Mouse (Mus musculus): Measurements from ENCODE around the gene 4930447C04Rik.

Gene 4930447C04Rik

DNA sequence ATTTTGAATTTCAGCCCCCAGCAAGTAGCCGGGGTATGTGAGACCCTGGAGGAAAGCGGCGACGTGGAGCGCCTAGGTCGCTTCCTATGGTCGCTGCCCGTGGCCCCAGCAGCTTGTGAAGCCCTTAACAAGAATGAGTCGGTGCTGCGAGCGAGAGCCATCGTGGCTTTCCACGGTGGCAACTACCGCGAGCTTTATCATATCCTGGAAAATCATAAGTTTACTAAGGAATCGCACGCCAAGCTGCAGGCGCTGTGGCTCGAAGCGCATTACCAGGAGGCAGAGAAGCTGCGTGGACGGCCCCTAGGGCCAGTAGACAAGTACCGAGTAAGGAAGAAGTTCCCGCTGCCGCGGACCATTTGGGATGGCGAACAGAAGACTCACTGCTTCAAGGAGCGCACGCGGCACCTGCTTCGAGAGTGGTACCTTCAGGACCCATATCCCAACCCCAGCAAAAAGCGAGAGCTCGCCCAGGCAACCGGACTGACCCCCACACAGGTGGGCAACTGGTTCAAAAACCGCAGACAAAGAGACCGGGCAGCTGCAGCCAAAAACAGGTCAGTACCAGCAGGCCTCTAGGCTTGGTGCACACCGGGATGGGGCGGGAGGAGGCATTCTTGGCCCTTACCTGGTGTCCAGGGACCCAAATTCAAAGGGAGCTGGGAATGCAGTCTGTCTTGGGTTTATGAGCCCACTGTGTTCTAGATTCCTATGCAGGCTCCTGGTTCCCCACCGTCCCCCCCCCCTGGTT lies at the start of gene 4930447C04Rik:
Gene 4930447C04Rik (minus strand): TSS at position 704 of the 751 bp plus-strand sequence.
- no peak for DNase-seq (ENCODE audit: low read depth, low spot score)

DNA sequence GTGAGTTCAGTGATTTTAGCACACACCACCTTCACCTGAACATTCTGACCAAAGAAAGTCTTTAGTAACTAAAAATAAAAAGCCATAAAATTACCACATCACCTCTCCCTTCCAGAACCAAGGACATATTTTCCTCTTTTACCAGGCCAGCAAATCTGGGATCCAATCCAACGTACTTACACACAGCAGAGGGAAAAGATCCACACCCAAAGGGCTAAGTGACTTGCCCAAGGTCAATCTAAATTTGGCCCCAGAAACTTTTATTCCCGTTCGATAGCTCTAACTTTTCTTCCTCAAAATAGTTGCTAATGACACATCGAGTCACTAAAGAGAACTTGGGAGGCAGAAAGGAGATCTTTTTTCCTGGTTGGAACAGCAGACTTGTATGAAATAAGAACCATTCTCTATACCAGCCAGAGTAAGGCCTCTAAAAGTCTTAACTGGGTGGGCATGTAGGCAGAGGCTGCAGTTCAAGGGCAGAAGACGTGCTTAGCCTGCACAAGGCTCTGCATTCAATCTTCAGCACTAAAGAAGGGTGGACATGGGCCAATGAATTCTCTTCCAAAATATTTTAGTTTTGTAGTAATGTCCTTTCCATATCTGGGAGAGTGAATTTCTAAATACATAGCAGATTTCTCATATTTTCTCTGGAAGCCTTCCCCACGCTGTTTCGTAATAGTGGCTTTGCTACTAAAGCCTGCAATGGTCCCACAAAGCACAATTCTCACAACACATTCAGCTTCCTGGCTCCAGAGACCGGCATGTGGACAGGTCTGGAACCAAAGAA lies 42.7 kb upstream of the 4930447C04Rik start:
- no peak for DNase-seq (ENCODE audit: low read depth, low spot score)

DNA sequence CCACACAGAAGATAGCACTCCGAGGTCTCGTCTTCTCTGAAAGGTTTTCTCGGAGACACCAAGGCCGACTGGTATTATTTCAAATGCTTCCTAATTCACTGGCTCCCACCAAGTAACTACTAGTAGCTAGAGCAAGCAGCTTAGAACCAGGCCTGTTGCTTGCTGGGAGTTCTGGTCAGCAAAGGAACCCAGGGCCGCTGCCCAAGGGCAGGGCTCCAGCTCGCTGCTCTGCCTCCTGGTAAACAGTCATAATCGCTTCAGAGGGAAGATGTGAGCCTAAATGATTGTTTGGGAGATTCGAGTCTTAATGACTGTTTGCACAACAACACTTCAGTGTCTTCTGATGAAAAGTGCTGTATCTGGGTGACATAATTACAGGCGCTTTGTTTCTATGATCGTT lies 42.0 kb upstream of the 4930447C04Rik start:
- DNase-seq (ENCODE audit: low read depth, low spot score): no peak

DNA sequence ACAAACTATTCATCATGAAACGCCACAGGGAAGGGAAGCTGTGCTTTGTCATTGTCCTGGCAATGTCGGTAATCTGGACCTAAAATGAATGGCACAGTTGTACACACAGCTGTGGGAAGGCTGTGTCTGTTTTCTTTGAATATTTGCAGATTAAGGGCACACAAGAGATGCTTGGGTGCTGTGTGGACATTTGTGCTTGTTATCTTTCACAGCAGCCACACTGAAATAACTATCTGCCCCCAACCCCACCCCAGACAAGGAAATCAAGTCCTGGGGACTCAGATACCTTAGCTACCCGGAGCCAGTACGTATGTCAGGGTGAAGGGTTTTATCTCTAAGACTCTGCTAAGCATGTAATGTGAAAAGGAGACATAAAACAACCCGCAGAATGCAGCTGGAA lies 38.7 kb upstream of the 4930447C04Rik start:
- DNase-seq (ENCODE audit: low read depth, low spot score): no peak

DNA sequence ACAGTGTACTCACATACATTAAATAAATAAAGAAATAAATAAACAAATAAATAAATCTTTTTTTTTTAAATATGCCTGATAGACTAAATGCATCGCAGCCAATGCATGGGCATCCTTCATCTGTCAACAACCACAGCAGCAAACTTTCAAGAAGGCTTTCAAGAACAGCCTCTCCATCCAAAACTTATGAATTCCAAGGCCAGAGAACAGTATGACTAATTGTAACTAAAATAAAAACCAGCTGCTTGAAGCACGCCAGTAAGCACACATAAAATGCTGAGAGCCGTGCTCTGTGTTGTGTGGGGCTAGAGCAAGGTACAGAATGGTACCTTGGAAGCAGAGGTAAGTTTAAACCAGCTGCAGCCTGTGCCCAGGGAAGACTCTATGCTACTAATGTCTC lies 37.3 kb upstream of the 4930447C04Rik start:
- DNase-seq (ENCODE audit: low read depth, low spot score): no peak

DNA sequence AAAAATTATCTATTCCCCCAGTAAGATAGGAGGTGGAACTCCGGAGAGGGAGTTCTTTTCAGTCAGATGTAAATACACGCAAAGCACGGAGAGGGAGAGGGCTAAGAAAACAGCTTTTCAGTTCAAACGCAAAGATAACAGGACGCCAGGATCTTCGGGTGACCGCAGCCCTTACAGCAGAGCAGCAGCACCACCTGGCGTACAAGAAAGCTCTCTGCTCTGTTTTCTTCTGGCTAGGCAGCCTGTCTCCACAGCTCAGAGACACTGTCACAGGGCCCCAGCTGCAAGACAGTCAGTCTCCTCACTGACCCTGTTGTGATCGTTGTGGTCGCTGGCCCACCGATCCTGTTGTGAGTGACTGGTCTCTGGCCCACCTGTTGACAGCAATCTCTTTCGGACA lies 36.1 kb upstream of the 4930447C04Rik start:
- peak; percentile 84 for DNase-seq (ENCODE audit: low read depth, low spot score)

DNA sequence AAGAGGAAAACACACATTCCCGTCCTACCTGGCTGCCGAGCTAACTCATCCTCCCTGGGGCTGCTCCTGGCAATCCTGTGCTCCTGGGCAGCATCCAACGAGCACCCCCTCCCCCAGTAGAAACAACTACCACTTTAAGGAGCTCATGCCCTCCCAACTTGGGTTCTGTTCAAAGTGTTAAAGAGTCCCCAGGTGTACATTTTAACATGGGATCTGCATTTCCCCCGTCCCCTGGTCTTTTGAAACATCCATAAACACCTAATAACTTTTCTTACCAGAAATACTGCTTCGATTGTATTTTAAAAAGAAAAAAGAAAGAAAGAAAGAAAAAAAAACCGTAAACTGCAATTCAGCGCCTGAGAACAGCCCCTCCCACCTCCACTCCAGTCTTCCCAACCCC lies 35.6 kb upstream of the 4930447C04Rik start:
- no peak for DNase-seq (ENCODE audit: low read depth, low spot score)

DNA sequence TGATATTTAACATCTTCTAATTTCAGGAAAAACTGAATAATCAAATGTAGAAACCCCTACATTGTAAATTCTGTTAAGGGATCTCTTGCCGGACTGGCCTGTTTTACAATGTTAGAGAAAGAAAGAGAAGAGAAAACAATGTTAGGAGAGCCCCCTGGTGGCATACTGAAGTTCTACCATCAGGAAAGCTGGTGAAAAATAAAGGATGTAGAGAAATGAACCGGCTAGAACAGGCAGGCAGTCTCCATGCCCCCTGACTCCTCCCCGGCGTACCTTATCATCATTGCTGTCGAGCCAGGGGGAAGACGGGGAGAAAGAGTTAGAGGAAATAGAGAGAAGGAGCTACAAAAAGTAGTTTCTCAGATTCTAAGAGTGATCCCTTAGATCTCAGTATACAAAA lies 32.6 kb upstream of the 4930447C04Rik start:
- peak; percentile 53 for DNase-seq (ENCODE audit: low read depth, low spot score)

DNA sequence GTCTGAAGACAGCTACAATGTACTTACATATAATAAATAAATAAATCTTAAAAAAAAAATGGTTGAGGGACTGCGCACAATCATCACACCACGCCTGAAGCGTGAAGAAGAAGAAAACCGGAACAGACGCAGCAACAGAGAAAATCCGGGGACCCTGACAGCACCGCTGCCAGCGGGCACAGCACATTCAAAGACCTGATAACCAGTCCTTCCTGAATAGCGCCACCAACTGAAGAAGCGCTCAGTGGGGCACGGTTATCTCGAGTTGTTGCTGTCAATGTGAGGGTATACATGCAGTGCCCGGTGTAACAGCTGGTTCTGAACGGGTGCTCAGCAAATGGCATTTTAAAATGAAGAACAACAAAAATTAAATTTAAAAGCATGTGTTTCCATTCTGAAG lies 30.0 kb upstream of the 4930447C04Rik start:
- DNase-seq (ENCODE audit: low read depth, low spot score): no peak

DNA sequence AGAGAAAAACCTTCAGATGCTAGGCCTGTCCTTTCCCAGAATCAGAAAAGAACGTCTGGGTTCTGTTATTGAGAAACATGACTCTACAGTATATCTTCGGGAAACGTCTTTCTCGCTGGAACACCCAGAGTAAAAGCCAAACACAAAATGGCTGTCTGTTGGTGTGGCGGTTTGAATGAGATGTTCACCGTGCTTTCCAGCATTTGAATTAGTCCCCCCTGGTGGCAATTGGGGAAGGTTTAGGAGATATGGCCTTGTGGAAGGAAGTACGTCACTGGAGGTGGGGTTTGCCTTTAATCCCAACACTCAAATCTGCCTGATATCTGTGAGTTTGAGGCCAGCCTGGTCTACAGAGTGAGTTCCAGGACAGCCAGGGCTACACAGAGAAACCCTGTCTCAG lies 27.0 kb upstream of the 4930447C04Rik start:
- no peak for DNase-seq (ENCODE audit: low read depth, low spot score)

DNA sequence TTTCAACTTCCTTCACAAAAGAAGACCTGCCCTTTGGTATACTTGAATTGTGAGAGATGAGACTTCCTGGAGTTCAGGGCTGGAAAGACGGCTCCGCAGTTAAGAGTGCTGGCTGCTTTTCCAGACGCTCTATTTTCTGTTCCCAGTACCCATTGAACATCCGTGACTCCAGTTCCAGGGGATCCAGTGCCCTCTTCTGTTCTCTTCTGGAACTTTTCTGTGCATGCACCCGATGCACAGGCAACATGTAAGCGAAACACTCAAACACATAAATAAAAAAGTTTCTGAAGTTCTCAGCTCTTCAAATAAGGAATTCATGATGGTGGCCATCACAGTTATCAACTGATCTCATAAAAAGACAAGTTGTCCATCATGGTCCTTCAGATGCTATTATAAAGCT lies 22.2 kb upstream of the 4930447C04Rik start:
- no peak for DNase-seq (ENCODE audit: low read depth, low spot score)

DNA sequence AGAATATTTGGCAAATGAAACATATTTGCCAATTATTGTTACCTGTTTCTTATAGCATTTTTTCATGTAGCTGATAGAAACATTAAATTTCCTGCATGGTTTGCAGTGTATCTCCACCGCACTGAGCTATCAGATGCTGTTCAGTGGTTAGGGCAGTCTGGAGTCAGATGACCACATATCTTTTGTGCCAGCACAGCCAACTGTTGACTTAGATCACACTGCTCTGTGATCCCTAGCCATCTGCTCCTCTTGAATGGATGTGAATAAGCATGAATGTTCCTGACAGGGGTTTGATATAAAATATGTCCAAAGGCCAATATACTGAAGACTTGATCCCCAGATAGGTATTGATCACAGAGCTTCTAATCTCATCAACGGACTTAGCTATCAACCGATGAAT lies 17.9 kb upstream of the 4930447C04Rik start:
- no peak for DNase-seq (ENCODE audit: low read depth, low spot score)

DNA sequence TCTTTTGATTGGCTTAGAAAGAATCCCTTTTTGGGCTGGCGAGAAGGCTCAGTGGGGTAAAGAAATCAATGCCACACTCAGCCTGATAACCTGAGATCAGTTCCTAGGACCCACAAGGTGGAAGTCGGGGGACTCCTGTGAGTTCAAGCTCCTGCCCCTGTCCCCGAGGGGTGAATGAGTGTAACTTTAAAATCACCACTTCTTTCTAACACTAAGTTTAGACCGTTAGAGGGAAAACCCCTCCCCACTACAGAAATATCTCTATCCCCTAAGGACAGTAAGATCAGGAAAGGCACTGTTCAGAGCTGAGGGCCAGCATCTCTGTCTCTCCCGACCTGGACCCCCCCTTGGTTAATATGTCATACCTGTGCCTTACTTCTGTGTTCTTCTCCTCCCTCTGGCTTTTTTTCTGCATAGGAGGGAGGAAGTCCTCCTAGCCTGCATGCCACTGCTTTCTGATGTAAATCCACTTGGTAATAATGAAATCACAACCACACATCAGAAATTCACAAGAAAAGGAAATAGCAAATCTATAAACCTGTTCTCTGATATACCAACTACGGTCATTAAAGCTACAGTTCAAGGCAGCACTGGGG lies 17.4 kb upstream of the 4930447C04Rik start:
- no peak for DNase-seq (ENCODE audit: low read depth, low spot score)

DNA sequence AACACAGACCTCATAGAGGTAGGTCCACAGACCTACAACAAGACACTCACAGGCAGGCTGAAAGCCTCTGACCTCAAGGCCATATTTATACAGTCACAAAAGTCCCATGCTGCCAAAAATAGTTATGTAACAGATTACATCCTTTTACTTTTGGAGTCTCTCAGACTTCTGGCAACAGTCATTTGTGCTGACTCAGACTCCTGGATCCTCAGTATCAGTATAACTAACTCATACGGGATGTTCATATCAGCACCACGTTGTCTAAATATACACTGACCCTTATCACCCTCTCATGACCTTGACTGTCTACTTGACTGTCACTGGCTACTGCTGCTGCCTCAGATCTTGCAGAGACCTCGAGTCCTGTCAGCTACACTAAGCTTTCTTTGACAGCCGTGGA lies 14.3 kb upstream of the 4930447C04Rik start:
- DNase-seq (ENCODE audit: low read depth, low spot score): no peak

DNA sequence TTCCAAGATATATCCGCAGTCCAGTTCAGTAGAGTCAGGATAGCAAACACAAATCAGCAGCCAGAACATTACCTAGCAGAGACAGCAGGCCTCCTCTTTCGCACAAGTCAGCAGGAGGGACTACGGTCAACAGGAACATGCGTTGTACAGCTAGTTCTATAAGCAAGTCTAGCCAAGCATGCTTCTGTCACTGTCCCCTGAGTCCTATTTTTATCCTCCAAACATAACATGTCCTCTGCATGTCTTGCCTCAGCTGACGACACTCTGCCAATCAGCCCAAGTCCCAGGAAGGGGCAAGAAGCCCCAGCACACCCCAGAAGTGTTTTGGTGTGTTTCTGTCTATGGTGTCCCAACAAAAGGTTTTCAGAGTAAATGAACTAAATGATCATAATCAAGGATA lies 13.3 kb upstream of the 4930447C04Rik start:
- DNase-seq (ENCODE audit: low read depth, low spot score): no peak

DNA sequence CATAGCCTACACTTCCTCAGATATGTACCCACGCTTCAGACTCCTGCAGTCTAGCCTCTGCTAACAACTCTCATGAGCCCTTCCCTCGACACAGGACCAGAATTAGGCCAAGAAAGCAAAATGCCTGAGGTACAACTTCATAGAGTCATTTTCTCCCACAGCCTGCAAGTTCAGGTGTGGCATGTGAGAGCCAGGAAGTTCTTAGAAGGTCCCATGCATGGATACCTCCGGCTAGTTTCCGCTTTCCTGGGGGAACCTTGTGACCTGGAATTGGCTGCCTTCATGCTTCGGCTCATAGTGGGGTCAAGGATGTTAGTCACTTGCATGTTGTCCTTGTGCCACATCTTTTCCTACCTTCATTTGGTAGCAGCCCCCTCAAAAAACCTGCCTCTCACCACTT lies 12.5 kb upstream of the 4930447C04Rik start:
- DNase-seq (ENCODE audit: low read depth, low spot score): no peak

DNA sequence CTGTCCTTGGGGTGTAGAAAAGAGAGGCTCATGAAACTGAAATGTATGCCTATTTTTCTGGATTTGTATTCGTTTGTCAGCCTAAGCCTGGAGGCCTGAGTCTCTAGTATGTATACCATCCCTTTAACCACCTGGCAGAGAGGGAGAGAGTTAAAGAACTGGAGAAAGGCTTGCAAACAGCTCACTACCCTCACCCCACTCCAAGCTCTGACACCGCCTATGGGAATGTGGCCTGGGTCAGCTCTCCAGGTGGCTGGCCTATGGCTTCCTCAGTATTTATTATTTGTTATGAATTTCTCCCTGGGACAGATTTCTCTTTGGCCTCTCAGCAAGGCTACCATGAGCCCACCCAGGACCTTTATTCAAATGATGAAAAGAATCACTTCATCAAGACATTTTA lies 6.8 kb upstream of the 4930447C04Rik start:
- DNase-seq (ENCODE audit: low read depth, low spot score): no peak

DNA sequence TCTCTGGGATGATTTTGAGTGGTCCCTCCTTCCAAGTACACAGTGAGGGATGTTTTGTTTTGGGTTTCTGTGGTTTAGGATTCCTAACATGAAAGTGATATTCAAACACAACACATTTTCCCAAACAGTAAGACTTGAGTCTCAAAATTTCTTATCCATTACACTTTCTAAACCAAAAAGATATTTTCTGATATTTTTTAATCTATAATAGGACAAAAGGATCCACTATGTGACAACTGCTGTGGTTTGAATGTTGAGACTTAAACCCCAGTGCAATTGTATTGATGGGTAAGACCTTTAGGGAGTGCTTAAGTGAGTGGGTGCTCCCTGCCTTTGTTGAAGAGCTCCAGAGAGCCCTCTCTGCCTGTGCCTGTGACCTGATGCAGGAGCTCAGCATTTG lies 6.2 kb upstream of the 4930447C04Rik start:
- DNase-seq (ENCODE audit: low read depth, low spot score): no peak

DNA sequence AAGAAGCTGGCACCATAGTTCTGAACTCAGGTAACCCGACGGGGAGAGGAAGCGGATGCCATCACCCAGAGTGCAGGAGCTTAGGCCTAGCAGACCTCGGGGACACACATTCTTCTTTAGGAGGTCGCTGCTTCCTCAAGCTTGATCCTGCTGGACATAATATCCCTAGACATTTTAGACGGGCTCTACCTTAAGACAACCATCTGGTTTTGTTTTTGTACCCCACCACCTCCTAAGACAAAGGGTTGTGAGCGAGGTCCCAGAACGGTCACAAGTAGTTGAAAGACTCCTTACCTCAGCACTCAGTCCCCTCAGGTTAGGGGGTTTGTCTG lies 5.5 kb upstream of the 4930447C04Rik start:
- no peak for DNase-seq (ENCODE audit: low read depth, low spot score)

DNA sequence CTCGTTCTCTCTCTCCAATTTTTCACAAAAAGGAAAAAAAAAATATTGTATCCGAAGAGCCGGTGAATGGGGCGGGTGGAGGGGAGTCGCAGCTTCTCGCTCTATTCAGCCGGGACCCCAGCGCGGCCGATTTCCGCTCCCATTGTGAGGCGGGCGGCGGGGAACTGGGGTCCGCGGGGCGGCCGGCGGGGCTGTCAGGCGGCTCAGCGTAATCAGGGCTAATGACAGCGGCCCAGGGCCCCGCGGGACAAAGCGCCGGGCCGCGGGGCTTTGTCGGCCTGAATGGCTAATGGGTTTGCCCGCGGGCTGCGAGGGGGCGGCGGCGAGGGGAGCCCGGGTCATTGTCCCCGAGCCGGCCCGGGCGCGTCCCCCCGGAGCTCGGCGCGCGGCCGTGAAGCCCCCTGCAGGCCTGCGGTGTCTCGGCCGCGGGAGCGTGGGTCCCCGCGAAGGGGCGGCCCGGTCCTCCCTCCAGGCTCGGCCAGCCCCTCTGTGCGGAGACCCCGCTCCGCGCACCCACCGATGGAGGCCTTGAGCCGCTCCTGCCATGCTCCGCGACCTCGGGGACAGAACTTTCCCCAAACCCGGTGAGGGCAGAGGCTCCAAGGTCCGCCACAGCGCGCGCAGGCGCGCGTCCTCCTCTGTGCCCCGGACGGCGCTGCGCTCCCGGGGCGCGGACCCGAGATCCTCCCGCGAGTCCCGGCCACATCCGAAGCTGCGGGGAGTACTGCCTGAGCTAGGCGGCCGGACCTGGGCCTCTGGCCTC lies 4.9 kb upstream of the 4930447C04Rik start:
- DNase-seq (ENCODE audit: low read depth, low spot score): no peak

DNA sequence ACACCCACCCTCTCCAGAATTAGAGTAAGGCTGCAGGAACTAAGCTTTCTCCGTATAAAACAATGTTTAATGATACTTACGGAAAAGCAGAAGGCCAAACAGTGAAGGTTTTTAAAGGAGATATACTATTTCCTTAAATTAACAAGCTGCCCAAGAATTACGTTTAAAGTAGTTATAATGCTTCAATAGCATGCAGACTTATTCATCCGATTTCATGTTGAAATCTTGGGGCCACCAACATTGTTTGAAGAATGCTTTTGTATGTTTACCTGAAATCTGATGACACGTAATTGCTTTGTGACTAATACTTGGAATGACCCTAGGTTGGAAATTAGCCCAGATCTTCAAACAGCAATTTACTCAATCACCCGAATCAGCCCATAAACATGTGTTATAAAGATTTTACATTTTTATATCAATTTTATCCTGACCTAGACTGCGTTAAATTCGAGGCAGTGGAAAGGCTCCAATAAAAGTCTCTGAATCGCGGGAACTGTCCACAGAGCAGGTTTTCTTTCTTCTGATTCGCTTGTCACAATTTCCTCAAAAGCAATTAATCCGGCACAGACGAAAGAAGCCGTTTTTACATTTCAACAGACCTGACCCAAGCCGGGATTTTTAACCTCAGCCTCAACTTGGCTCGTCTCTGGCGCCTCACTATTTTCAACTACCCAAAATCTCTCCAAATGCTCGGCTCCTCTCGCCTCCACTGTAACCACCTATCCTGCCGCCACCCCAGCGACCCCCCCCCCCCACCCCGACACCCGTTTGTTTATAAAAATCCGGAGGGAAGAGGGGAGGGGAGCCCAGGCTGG lies 4.0 kb upstream of the 4930447C04Rik start:
- no peak for DNase-seq (ENCODE audit: low read depth, low spot score)

All from brain, adult 2 months (tissue).